In the genomic region with DNA sequence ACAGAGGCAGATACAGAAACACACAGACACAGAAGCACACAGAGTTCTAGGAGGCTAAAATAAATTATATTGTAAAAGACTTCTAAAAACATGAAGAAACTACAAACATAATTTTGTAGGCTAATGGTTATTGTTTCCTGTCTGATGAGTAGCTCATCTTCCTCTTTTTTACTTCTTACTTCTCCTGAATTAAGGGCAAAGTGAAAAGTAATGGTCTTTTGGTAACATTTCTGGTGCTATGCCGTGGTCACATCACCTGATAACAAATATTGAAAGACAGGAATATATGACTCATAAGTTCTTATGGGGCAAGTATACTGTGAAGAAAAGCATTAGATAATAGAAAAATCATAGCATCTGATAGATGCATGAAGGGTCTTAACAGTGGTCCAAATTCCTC, we compare ENCODE assay signal across 20 mouse cellular contexts.
"Had no signal": no experiment of that assay in that cellular context is flagged by ENCODE, and none has a peak within 500 bp of the region (broad histone marks: within the 10 kb centered on the region; RNA-seq: fewer than 3 reads in every experiment).

No protein-coding gene starts in this region.

- DNase-seq: kidney, adult 2 months; kidney, postnatal 36 days; left cerebral cortex, postnatal 4 days; liver, postnatal 0 days; lung, embryonic 14.5 days; retina, postnatal 1 day; right cerebral cortex, postnatal 25 days; spleen, adult 18-20 months; thymus, adult 18-20 months; thymus, postnatal 14 days; thymus, postnatal 4 days had no signal

- H3K4me1 ChIP-seq: limb, embryonic 12.5 days; limb, embryonic 15.5 days; midbrain, embryonic 12.5 days; midbrain, embryonic 15.5 days; neural tube, embryonic 12.5 days; neural tube, embryonic 15.5 days had no signal

- H3K27me3 ChIP-seq: limb, embryonic 12.5 days; limb, embryonic 15.5 days; midbrain, embryonic 12.5 days; midbrain, embryonic 15.5 days; neural tube, embryonic 12.5 days; neural tube, embryonic 15.5 days had no signal

- H3K36me3 ChIP-seq: limb, embryonic 12.5 days; limb, embryonic 15.5 days; midbrain, embryonic 12.5 days; midbrain, embryonic 15.5 days; neural tube, embryonic 12.5 days; neural tube, embryonic 15.5 days had no signal

- H3K9me3 ChIP-seq: limb, embryonic 12.5 days; limb, embryonic 15.5 days; midbrain, embryonic 12.5 days; midbrain, embryonic 15.5 days; neural tube, embryonic 12.5 days; neural tube, embryonic 15.5 days had no signal

- H3K4me3 ChIP-seq: limb, embryonic 12.5 days; limb, embryonic 15.5 days; midbrain, embryonic 12.5 days; midbrain, embryonic 15.5 days; neural tube, embryonic 12.5 days; neural tube, embryonic 15.5 days had no signal

- ATAC-seq: liver, postnatal 0 days; lung, postnatal 0 days; midbrain, embryonic 15.5 days had no signal

- H3K27ac ChIP-seq: kidney, postnatal 0 days; limb, embryonic 12.5 days; limb, embryonic 15.5 days; liver, embryonic 14.5 days; midbrain, embryonic 12.5 days; midbrain, embryonic 15.5 days; neural tube, embryonic 12.5 days; neural tube, embryonic 15.5 days had no signal

- H3K9ac ChIP-seq: limb, embryonic 12.5 days; limb, embryonic 15.5 days; liver, embryonic 14.5 days; liver, postnatal 0 days; lung, embryonic 14.5 days; midbrain, embryonic 12.5 days; midbrain, embryonic 15.5 days; neural tube, embryonic 12.5 days; neural tube, embryonic 15.5 days had no signal
